In genomic region chr5:103360360-103360759, GRCm38 (mm10) we compare ENCODE assay signal across 17 mouse cellular contexts.
DNase-seq lines count a peak whose midpoint lies in the region; ATAC-seq and TF ChIP-seq lines count a peak whose summit lies in the region.
"Had no signal": no experiment of that assay in that cellular context is flagged by ENCODE, and none has a peak within 500 bp of the region (broad histone marks: within the 10 kb centered on the region; RNA-seq: fewer than 3 reads in every experiment).

No protein-coding gene starts in this region.

- 70% methylated on average over 10 of the region's 10 CpGs for WGBS in heart, embryonic 15.5 days

- peaks cover 12% of the 10 kb centered on the region for H3K4me1 ChIP-seq in heart, embryonic 15.5 days (replicated peaks)
- H3K4me1 ChIP-seq in testis, adult 2 months (ENCODE audit: control insufficient read depth, insufficient read depth, low read length), result peaks cover 13% of the 10 kb centered on the region
- H3K4me1 ChIP-seq: limb, embryonic 12.5 days had no signal

- no peak overlapping the region for H3K4me2 ChIP-seq in heart, embryonic 15.5 days
- H3K4me2 ChIP-seq: hindbrain, embryonic 15.5 days; limb, embryonic 12.5 days; neural tube, embryonic 15.5 days had no signal

- H3K4me3 ChIP-seq in heart, embryonic 15.5 days, result no peak overlapping the region
- peak overlapping the region; percentile 53 for H3K4me3 ChIP-seq in testis, adult 2 months (ENCODE audit: control insufficient read depth, low read depth, low read length)
- H3K4me3 ChIP-seq: embryonic facial prominence, embryonic 10.5 days; hindbrain, embryonic 15.5 days; limb, embryonic 12.5 days; neural tube, embryonic 15.5 days had no signal

- no peak for TF ChIP-seq CTCF in testis, adult 2 months (IDR thresholded peaks at IDR 0.05; ENCODE audit: control insufficient read depth, insufficient read depth, insufficient replicate concordance, low read depth, low read length)

- intact Hi-C loops in heart, postnatal 14 days (cut with DNase I), result no loop called here

- no peak for ATAC-seq in heart, embryonic 15.5 days (replicated peaks; ENCODE audit: insufficient number of reproducible peaks, insufficient read depth, low FRiP score, low read depth)
- no peak for ATAC-seq in erythroblast, adult 5-6 weeks (replicated peaks; ENCODE audit: low FRiP score, poor library complexity, severe bottlenecking)

- 0 out of 2 replicates have a peak overlapping the region, but pooled peaks have one; percentile 9 for H3K27ac ChIP-seq in heart, embryonic 15.5 days
- no peak overlapping the region for H3K27ac ChIP-seq in testis, adult 2 months (ENCODE audit: control insufficient read depth, insufficient read depth, low read depth, low read length)
- H3K27ac ChIP-seq: embryonic facial prominence, embryonic 10.5 days; hindbrain, embryonic 15.5 days; limb, embryonic 12.5 days; neural tube, embryonic 15.5 days had no signal

- H3K9me3 ChIP-seq in heart, embryonic 15.5 days (replicated peaks), result peaks cover 3% of the 10 kb centered on the region
- H3K9me3 ChIP-seq: hindbrain, embryonic 15.5 days; neural tube, embryonic 15.5 days had no signal

- DNase-seq in heart, postnatal 14 days, result no peak
- no peak for DNase-seq in testis, postnatal 14 days (ENCODE audit: low spot score)
- peak; percentile 21 to 44 for DNase-seq in natural killer cell, adult 2 months (ENCODE audit: low spot score in 2 of 2)
- peak; percentile 55 for DNase-seq in thymus, postnatal 4 days
- DNase-seq in liver, result no peak
- DNase-seq: adrenal gland, postnatal 14 days; cerebellum, postnatal 14 days; gastrocnemius, postnatal 10 days; heart, postnatal 10 days; kidney, adult 2 months had no signal

- H3K9ac ChIP-seq in heart, embryonic 15.5 days, result no peak overlapping the region
- H3K9ac ChIP-seq: hindbrain, embryonic 15.5 days; limb, embryonic 12.5 days; neural tube, embryonic 15.5 days had no signal

- no peak for TF ChIP-seq POLR2A in testis, adult 2 months (IDR thresholded peaks at IDR 0.05; ENCODE audit: control insufficient read depth, low read depth, low read length)

- no peaks in the 10 kb centered on the region for H3K27me3 ChIP-seq in heart, embryonic 15.5 days
- no peaks in the 10 kb centered on the region; the same call in 1 of the 2 replicates for H3K27me3 ChIP-seq in testis, adult 2 months (ENCODE audit: control insufficient read depth, insufficient read depth, low read length)
- H3K27me3 ChIP-seq: hindbrain, embryonic 15.5 days; neural tube, embryonic 15.5 days had no signal

- H3K36me3 ChIP-seq in heart, embryonic 15.5 days, result no peaks in the 10 kb centered on the region
- no peaks in the 10 kb centered on the region for H3K36me3 ChIP-seq in testis, adult 2 months (ENCODE audit: control insufficient read depth, insufficient read depth, low read length)
- H3K36me3 ChIP-seq: embryonic facial prominence, embryonic 10.5 days; hindbrain, embryonic 15.5 days; limb, embryonic 12.5 days; neural tube, embryonic 15.5 days had no signal

Comparison
In these comparisons a context has a peak if more than half of its experiments do, and no peak if none do; other contexts are left out.
1. DNase-seq: peak in natural killer cell, adult 2 months (2 of 2) and thymus, postnatal 4 days (single experiment); none in heart, postnatal 14 days (0 of 2), testis, postnatal 14 days (single experiment) and liver (single experiment).